9 mouse cellular contexts compared by ENCODE assay signal in the genomic region with DNA sequence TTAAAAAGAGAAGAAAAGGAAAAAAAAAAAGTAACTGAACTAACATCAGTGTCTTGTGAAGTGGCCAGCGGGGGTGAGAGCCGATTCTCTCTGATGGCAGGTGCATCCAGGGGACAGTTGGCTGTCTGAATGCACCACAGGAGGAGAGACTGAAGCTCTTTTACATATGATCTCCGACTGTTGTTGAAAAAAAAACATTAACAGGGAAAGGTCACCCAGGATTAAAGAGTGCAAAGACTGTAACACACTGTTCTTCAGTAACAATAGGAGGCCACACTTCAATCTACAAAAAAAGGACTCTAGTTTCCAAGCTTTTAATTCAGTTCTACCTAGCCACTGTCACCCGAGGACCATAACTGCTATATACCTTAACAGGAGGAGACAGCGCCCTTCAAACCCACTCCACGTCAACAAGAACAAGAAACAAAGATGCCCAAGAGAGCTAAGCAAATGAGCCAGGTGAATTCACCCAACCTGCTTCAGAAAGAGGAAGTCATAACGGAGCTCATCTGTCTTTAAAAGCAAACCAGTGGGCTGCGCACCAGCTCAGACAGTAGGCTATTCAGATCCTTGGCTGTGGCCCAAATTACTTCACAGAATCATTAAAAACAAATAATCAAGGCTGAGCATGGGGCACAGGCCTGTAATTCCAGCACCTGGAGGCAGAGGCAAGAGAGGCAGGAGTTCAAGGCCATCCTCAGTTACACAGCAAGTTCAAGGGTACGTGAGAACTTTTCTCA. TPM values are rescaled to one million over a fixed set of nuclear protein-coding genes. Genes with fewer than 3 reads are reported as not detected.
DNase-seq lines count a peak whose midpoint lies in the region; ATAC-seq lines count a peak whose summit lies in the region.
"Had no signal": no experiment of that assay in that cellular context is flagged by ENCODE, and none has a peak within 500 bp of the region (broad histone marks: within the 10 kb centered on the region; RNA-seq: fewer than 3 reads in every experiment).

No protein-coding gene starts in this region.

- WGBS in heart, embryonic 16.5 days, result 52% methylated on average over 9 of the region's 9 CpGs
- 55% methylated on average over 9 of the region's 9 CpGs for WGBS in midbrain, embryonic 14.5 days
- WGBS in midbrain, embryonic 10.5 days, result 76% methylated on average over 9 of the region's 9 CpGs
- WGBS in intestine, embryonic 16.5 days, result 61% methylated on average over 9 of the region's 9 CpGs

- H3K27ac ChIP-seq in heart, embryonic 16.5 days (ENCODE audit: low read length), result peak overlapping the region; percentile 65
- no peak overlapping the region for H3K27ac ChIP-seq in midbrain, embryonic 14.5 days (replicated peaks; ENCODE audit: low read depth, low read length)
- no peak overlapping the region for H3K27ac ChIP-seq in midbrain, embryonic 10.5 days (replicated peaks)
- H3K27ac ChIP-seq in intestine, embryonic 16.5 days (ENCODE audit: low read length), result 0 out of 2 replicates have a peak overlapping the region, but pooled peaks have one; percentile 15

- DNase-seq in adrenal gland, adult 2 months, result peak; percentile 24
- DNase-seq in adrenal gland, postnatal 10 days, result no peak
- DNase-seq in heart, adult 18-20 months, result no peak
- DNase-seq in midbrain, embryonic 14.5 days, result peak; percentile 31
- DNase-seq in midbrain, embryonic 10.5 days (ENCODE audit: low spot score), result no peak
- DNase-seq in adrenal gland, adult 18-20 months (ENCODE audit: low spot score in 2 of 2), result no peak
- DNase-seq: right cerebral cortex, postnatal 4 days had no signal

- no peaks in the 10 kb centered on the region for H3K27me3 ChIP-seq in heart, embryonic 16.5 days (ENCODE audit: control insufficient read depth, insufficient read depth, low read length)
- no peaks in the 10 kb centered on the region for H3K27me3 ChIP-seq in midbrain, embryonic 14.5 days (ENCODE audit: control insufficient read depth, insufficient read depth, low read length)
- no peaks in the 10 kb centered on the region for H3K27me3 ChIP-seq in midbrain, embryonic 10.5 days (ENCODE audit: low read depth, poor library complexity, severe bottlenecking)
- H3K27me3 ChIP-seq in intestine, embryonic 16.5 days (replicated peaks; ENCODE audit: control insufficient read depth, insufficient read depth, low read length), result no peaks in the 10 kb centered on the region

- peaks cover 6% of the 10 kb centered on the region; the same call in 1 of the 2 replicates for H3K36me3 ChIP-seq in heart, embryonic 16.5 days (ENCODE audit: control insufficient read depth, insufficient read depth)
- peaks cover 29% of the 10 kb centered on the region for H3K36me3 ChIP-seq in midbrain, embryonic 14.5 days (ENCODE audit: control insufficient read depth, insufficient read depth, low read length)
- H3K36me3 ChIP-seq in midbrain, embryonic 10.5 days, result peaks cover 77% of the 10 kb centered on the region
- peaks cover 3% of the 10 kb centered on the region; the same call in 1 of the 2 replicates for H3K36me3 ChIP-seq in intestine, embryonic 16.5 days (ENCODE audit: control insufficient read depth, insufficient read depth, low read length)

- ATAC-seq in heart, embryonic 16.5 days (replicated peaks; ENCODE audit: extremely low read depth, insufficient read depth, low FRiP score), result no peak
- ATAC-seq in midbrain, embryonic 14.5 days (ENCODE audit: low FRiP score, low TSS enrichment), result no peak
- peak; percentile 64 for ATAC-seq in intestine, embryonic 16.5 days

- no peak overlapping the region for H3K9ac ChIP-seq in heart, embryonic 16.5 days (ENCODE audit: low read length)
- no peak overlapping the region for H3K9ac ChIP-seq in midbrain, embryonic 14.5 days (replicated peaks; ENCODE audit: low read length)
- no peak overlapping the region for H3K9ac ChIP-seq in intestine, embryonic 16.5 days (ENCODE audit: low read depth, low read length)

- H3K4me1 ChIP-seq in heart, embryonic 16.5 days (ENCODE audit: control insufficient read depth, insufficient read depth, low read length), result peaks cover 38% of the 10 kb centered on the region
- H3K4me1 ChIP-seq in midbrain, embryonic 14.5 days (ENCODE audit: control insufficient read depth, insufficient read depth, low read length), result peaks cover 8% of the 10 kb centered on the region; the same call in 1 of the 2 replicates
- H3K4me1 ChIP-seq in midbrain, embryonic 10.5 days, result peaks cover 14% of the 10 kb centered on the region
- H3K4me1 ChIP-seq in intestine, embryonic 16.5 days (ENCODE audit: control insufficient read depth, insufficient read depth, low read length), result peaks cover 14% of the 10 kb centered on the region

- H3K4me2 ChIP-seq in heart, embryonic 16.5 days (ENCODE audit: low read depth, low read length), result no peak overlapping the region
- no peak overlapping the region for H3K4me2 ChIP-seq in midbrain, embryonic 14.5 days (ENCODE audit: low read length)
- 0 out of 2 replicates have a peak overlapping the region, but pooled peaks have one; percentile 2 for H3K4me2 ChIP-seq in intestine, embryonic 16.5 days (ENCODE audit: low read depth, low read length)

- H3K9me3 ChIP-seq in heart, embryonic 16.5 days (replicated peaks; ENCODE audit: control insufficient read depth, low read length), result no peaks in the 10 kb centered on the region
- no peaks in the 10 kb centered on the region for H3K9me3 ChIP-seq in midbrain, embryonic 14.5 days (ENCODE audit: control insufficient read depth, low read length)
- H3K9me3 ChIP-seq in midbrain, embryonic 10.5 days (replicated peaks), result 0 out of 2 replicates have a peak, but pooled peaks cover 3% of the 10 kb centered on the region
- no peaks in the 10 kb centered on the region for H3K9me3 ChIP-seq in intestine, embryonic 16.5 days (ENCODE audit: control insufficient read depth, low read length)

- no peak overlapping the region for H3K4me3 ChIP-seq in heart, embryonic 16.5 days (ENCODE audit: low read length)
- H3K4me3 ChIP-seq in midbrain, embryonic 14.5 days (replicated peaks; ENCODE audit: low read depth, low read length), result no peak overlapping the region
- no peak overlapping the region for H3K4me3 ChIP-seq in midbrain, embryonic 10.5 days
- H3K4me3 ChIP-seq in intestine, embryonic 16.5 days (ENCODE audit: low read length), result no peak overlapping the region

RNA-seq across cellular contexts. Expression of gene Kmt2a, which starts 14.4 kb away (rescaled TPM):
- total RNA-seq in adrenal gland, adult 2 months (2021), result 10 to 100 TPM; 20.0 to 38.4 TPM
- polyA plus RNA-seq in adrenal gland, adult 2 months (2012; rRNA removed), result 12.9 and 19.4 TPM in 2 replicates
- 10 to 100 TPM; 21.4 to 34.8 TPM for total RNA-seq in adrenal gland, postnatal 10 days (2021)
- polyA plus RNA-seq in heart, embryonic 16.5 days (2015; fragmentation: Nextera tagmentation; extraction: Ambion mirVana), result 7.7 and 8.2 TPM in 2 replicates
- 10 to 100 TPM; 24.9 to 28.1 TPM for total RNA-seq in heart, adult 18-20 months (2021)
- polyA plus RNA-seq in midbrain, embryonic 14.5 days (2014; fragmentation: Nextera tagmentation; extraction: Ambion mirVana), result 21.0 and 22.2 TPM in 2 replicates
- 11.1 and 12.5 TPM in 2 replicates for polyA plus RNA-seq in midbrain, embryonic 10.5 days (2016; fragmentation: Nextera tagmentation; extraction: Ambion mirVana)
- 5.3 and 7.7 TPM in 2 replicates for polyA plus RNA-seq in intestine, embryonic 16.5 days (2015; fragmentation: Nextera tagmentation; extraction: Ambion mirVana)
- total RNA-seq in adrenal gland, adult 18-20 months (2021), result 10 to 100 TPM; 27.2 to 32.1 TPM

RNA-seq across cellular contexts. Expression of gene Atp5l, which starts 53.9 kb away (rescaled TPM):
- 100 to 1,000 TPM; 557 to 696 TPM for total RNA-seq in adrenal gland, adult 2 months (2021)
- 184 and 248 TPM in 2 replicates for polyA plus RNA-seq in adrenal gland, adult 2 months (2012; rRNA removed)
- 100 to 1,000 TPM; 796 to 905 TPM for total RNA-seq in adrenal gland, postnatal 10 days (2021)
- polyA plus RNA-seq in heart, embryonic 16.5 days (2015; fragmentation: Nextera tagmentation; extraction: Ambion mirVana), result 1,180 and 1,367 TPM in 2 replicates
- total RNA-seq in heart, adult 18-20 months (2021), result 1,000 to 10,000 TPM; 1,708 to 2,082 TPM
- polyA plus RNA-seq in midbrain, embryonic 14.5 days (2014; fragmentation: Nextera tagmentation; extraction: Ambion mirVana), result 698 and 917 TPM in 2 replicates
- 541 and 557 TPM in 2 replicates for polyA plus RNA-seq in midbrain, embryonic 10.5 days (2016; fragmentation: Nextera tagmentation; extraction: Ambion mirVana)
- 937 and 949 TPM in 2 replicates for polyA plus RNA-seq in intestine, embryonic 16.5 days (2015; fragmentation: Nextera tagmentation; extraction: Ambion mirVana)
- 100 to 1,000 TPM; 593 to 763 TPM for total RNA-seq in adrenal gland, adult 18-20 months (2021)

Comparison
In these comparisons a context has a peak if more than half of its experiments do, and no peak if none do; other contexts are left out.
1. DNase-seq: peak in adrenal gland, adult 2 months (single experiment) and midbrain, embryonic 14.5 days (single experiment); none in adrenal gland, postnatal 10 days (single experiment), heart, adult 18-20 months (0 of 2), midbrain, embryonic 10.5 days (single experiment) and adrenal gland, adult 18-20 months (0 of 2).
2. H3K27ac ChIP-seq: peak in heart, embryonic 16.5 days (single experiment) and intestine, embryonic 16.5 days (single experiment); none in midbrain, embryonic 14.5 days (single experiment) and midbrain, embryonic 10.5 days (single experiment).